Mouse (Mus musculus) olfactory bulb, adult 2 months (tissue): Measurements from ENCODE around the gene Cdkal1. TPM values are rescaled to one million over a fixed set of nuclear protein-coding genes. Genes with fewer than 3 reads are reported as not detected.

Source experiments
- H3K27ac ChIP-seq: fragments of 200-500 bp; 2 replicates; pipeline ENCODE4 v1.5.1; 2012; ENCODE audit warnings: low read depth, low read length; ENCODE audit not compliant: insufficient read depth
- H3K4me1 ChIP-seq: fragments of 200-500 bp; 2 replicates; pipeline ENCODE4 v1.6.1; 2012; ENCODE audit warnings: low read length; ENCODE audit not compliant: control insufficient read depth, insufficient read depth
- H3K4me3 ChIP-seq: fragments of 200-500 bp; 2 replicates; pipeline ENCODE4 v1.5.1; 2012; ENCODE audit warnings: mild to moderate bottlenecking, low read depth, low read length, moderate library complexity; ENCODE audit not compliant: insufficient read depth
- CTCF ChIP-seq: fragments of 200-500 bp; IDR thresholded peaks from 2 replicates; pipeline ENCODE4 v1.5.1; 2012; ENCODE audit warnings: low read depth, mild to moderate bottlenecking, low read length, moderate library complexity; ENCODE audit not compliant: insufficient read depth
- POLR2A ChIP-seq: fragments of 200-500 bp; IDR thresholded peaks from 2 replicates; pipeline ENCODE4 v1.6.1; 2012; ENCODE audit warnings: mild to moderate bottlenecking, low read depth, low read length, moderate library complexity; ENCODE audit not compliant: insufficient read depth
- WGBS: fragments of 180-500 bp; shearing (Covaris S2); methylation state at CpG from one replicate; pipeline ENCODE4 v1.1.7; 2018; 5-methylcytosine and 5-hydroxymethylcytosine counted together
- polyA plus RNA-seq: library from polyadenylated mRNA; stranded (reverse); fragments of >200 nt; gene quantifications from 2 replicates; pipeline ENCODE4 v1.2.4, GENCODE M21; 2012; ENCODE audit warnings: low replicate concordance; ENCODE audit not compliant: missing spikeins, insufficient read depth, insufficient read length

The Cdkal1 gene
- polyA plus RNA-seq, 1 experiment: not detected

DNA sequence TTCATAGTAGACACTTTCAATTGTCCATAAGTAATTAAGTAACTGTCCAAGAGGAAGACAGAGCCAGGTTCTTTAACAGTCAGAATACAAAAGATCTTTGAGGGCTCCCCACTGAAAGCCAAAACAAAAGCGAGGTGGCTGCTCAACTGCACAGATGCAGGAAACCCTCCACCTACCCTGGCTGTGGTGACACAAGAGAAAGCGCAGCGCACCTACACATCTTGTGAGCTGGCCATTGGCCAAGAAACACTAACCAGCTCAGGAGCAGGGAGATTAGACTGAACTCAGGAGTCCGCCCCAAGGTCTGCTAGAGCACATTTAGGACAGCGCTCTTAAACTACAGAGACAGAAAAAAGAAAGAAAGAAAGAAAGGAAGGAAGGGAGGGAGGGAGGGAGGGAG lies 226.9 kb downstream of the Cdkal1 start:
- TF ChIP-seq CTCF (no peak), POLR2A (no peak)
- Histone ChIP-seq H3K27ac (no peak overlapping the region), H3K4me3 (no peak overlapping the region), H3K4me1 (no peaks in the 10 kb centered on the region)
- 52% methylated on average over 5 of the region's 5 CpGs for WGBS

DNA sequence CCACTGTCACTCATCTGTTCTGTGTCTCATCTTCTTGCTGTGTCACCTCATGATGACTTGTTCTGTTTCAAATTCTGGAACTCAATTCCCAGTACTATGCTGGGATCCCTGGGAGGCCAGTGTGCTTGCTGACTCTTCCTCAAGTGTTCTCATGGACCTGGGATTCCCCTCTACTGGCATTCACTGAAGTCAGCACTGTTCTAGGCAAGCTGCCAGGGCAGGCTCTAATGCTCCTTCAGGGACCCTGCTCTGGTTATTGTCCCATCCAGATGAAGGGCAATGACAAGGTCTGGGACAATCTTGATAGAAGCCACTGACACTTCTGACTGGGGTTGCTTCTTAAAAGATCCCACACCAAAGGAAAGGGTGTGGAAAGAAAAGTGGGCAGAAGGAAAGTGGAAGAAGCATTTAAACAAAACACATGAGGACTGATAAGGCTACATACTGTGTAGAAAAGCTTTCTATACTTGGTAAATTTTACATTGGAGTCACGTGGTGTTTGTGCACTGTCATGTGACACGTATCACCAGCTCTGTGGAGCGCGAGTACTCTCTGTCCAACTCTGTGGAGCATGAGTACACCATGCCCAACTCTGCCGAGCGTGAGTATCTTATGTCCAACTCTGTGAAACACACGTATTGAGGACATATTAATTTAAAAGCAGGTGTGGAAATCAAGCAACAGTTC lies 227.9 kb downstream of the Cdkal1 start:
- WGBS: 94% methylated on average over 7 of the region's 7 CpGs
- Histone ChIP-seq H3K27ac (no peak overlapping the region), H3K4me3 (no peak overlapping the region), H3K4me1 (no peaks in the 10 kb centered on the region)
- TF ChIP-seq CTCF (no peak), POLR2A (no peak)

DNA sequence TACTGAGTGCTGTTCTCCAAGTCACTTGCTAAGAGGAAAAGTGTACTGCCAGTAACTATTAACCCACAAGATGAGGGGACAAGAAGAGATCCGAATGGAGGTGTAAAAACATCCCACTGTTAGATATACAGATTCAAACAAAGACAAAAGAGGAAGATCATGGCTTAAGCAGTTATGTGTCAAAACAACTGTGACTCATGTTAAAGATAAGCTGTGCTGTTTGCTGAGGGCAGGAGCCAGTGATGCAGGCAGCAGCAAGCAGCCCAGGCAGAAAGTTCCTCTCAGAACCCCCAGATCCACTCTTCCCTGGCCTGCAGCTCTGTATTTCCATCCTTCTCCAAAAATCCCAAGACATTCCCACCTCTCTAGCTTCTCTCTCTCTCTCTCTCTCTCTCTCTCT lies 230.5 kb downstream of the Cdkal1 start:
- TF ChIP-seq POLR2A: no peak
- TF ChIP-seq CTCF: no peak
- Histone ChIP-seq H3K4me1 (no peaks in the 10 kb centered on the region), H3K27ac (no peak overlapping the region), H3K4me3 (no peak overlapping the region)
- 32% methylated on average over 1 of the region's 1 CpGs for WGBS

GRCm38 (mm10) chr13:29623636-29624239 lies 231.7 kb downstream of the Cdkal1 start:
- Histone ChIP-seq H3K4me3 (no peak overlapping the region), H3K27ac (no peak overlapping the region), H3K4me1 (no peaks in the 10 kb centered on the region)
- TF ChIP-seq CTCF (no peak), POLR2A (no peak)
- 84% methylated on average over 1 of the region's 1 CpGs for WGBS

DNA sequence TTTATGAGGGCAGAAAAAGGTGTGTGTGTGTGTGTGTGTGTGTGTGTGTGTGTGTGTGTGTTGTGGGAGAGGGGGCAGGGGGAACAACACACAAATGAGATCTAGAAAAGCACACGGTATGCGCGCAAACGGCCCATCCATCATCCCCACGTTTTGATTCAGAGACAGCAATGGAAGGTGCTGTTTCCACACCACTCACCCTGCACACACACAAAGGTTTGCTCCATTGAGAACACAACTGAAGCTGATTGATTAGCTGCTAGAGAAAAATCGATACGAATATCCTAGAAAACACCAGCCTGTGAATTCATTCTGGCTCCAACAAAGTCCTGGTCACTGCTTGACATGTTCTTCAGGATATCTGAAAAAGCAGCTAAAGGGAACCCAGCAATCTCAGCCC lies 233.6 kb downstream of the Cdkal1 start:
- Histone ChIP-seq H3K4me1 (no peaks in the 10 kb centered on the region), H3K4me3 (no peak overlapping the region), H3K27ac (no peak overlapping the region)
- TF ChIP-seq POLR2A (no peak), CTCF (no peak)
- WGBS: 86% methylated on average over 7 of the region's 7 CpGs

DNA sequence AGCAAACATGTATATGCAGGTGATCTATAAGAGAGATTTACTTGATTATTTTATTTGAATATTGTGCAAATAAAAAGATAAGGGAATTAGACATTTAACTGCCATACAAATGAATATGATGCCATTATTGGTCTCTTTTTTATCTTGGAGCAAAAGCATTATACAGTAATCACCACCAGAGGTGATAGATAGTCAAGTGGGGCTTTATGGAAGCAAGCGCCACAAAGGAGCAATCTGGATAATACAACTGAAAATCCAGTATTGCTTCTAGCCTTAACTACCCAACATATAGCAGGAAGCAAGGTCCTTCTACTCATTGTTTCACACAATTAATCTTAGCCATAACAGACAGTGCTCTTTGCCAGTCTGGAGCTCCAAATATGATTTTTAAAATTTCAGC lies 234.1 kb downstream of the Cdkal1 start:
- 100% methylated on average over 1 of the region's 1 CpGs for WGBS

GRCm38 (mm10) chr13:29620826-29621225 lies 234.6 kb downstream of the Cdkal1 start:
- Histone ChIP-seq H3K4me1 (no peaks in the 10 kb centered on the region), H3K27ac (no peak overlapping the region), H3K4me3 (no peak overlapping the region)
- 97% methylated on average over 7 of the region's 7 CpGs for WGBS
- TF ChIP-seq POLR2A: no peak

More for the DNA sequence above, 234.1 kb downstream of the Cdkal1 start:
- Histone ChIP-seq H3K4me1 (no peaks in the 10 kb centered on the region), H3K27ac (no peak overlapping the region), H3K4me3 (no peak overlapping the region)
- TF ChIP-seq CTCF: no peak
- no peak for TF ChIP-seq POLR2A

DNA sequence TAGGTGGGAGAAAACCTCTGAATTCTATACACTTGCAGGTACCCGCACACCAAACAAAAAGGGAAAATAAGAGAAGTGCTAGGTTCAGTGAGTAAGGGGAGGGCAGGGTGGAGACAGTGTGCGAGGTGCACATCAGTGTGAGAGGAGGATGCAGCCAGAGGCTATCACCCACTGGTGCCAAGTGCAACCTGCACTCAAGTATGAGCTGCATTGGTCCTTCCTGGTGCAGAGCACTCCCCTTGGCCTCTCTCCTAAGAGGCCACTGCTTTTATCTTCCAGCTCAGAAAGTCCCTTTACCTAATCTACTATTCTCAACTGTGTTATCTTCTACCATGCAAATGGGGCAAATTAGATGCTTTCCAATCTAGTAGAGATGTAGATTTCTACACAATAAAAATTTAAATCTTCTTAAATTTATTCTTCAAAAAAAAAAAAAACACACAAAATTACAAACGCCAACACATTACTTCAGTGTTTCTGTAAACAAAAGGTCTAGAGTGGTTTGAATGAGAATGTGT lies 238.8 kb downstream of the Cdkal1 start:
- Histone ChIP-seq H3K4me3 (no peak overlapping the region), H3K27ac (no peak overlapping the region), H3K4me1 (no peaks in the 10 kb centered on the region)
- WGBS: 88% methylated on average over 3 of the region's 3 CpGs
- no peak for TF ChIP-seq POLR2A
- no peak for TF ChIP-seq CTCF

- TF ChIP-seq POLR2A: no peak
- no peak for TF ChIP-seq CTCF
- WGBS: 94% methylated on average over 3 of the region's 3 CpGs
- no peak overlapping the region for H3K27ac ChIP-seq
- no peaks in the 10 kb centered on the region for H3K4me1 ChIP-seq
- H3K4me3 ChIP-seq: no peak overlapping the region
These were observed 239.5 kb downstream of the Cdkal1 start for GRCm38 (mm10) chr13:29615987-29616386.

DNA sequence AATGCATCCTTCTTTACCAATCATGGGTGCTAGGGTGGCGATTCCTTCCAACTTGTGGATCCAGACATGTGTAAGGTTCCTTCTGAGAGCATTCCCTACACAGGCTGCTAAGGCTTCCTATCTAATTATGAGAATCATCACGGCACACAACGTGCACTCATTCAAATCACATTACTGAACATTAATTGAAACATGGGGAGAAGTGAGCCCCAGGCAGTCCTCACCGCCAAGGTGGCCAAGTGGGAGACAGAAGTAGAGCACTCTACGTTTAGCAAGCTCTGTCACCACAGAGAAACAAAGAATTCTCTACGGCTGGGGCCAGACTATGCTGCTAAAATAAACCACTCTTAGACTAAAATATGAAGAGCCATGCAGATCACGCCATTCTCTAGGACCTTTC lies 240.4 kb downstream of the Cdkal1 start:
- 71% methylated on average over 7 of the region's 7 CpGs for WGBS
- Histone ChIP-seq H3K4me3 (no peak overlapping the region), H3K27ac (no peak overlapping the region), H3K4me1 (peaks cover 2% of the 10 kb centered on the region)
- no peak for TF ChIP-seq CTCF
- no peak for TF ChIP-seq POLR2A
